Mouse (Mus musculus) forebrain, embryonic 10.5 days (tissue): ENCODE measurements around the gene Cacna1a. TPM values are rescaled to one million over a fixed set of nuclear protein-coding genes. Genes with fewer than 3 reads are reported as not detected.
A peak's percentile ranks its signal among the peaks of the same experiment; 100 is the strongest.

Experiments
- DNase-seq: peaks from one replicate; pipeline ENCODE4 v3.0.0-alpha.2; 2017; ENCODE audit warnings: low spot score; ENCODE audit errors: extremely low spot score
- H3K27ac ChIP-seq: fragments of 300-500 bp; sonication (generic); 2 replicates; pipeline ENCODE4 v1.5.1; 2016; ENCODE audit warnings: mild to moderate bottlenecking
- H3K27me3 ChIP-seq: fragments of 300-500 bp; sonication (generic); 2 replicates; pipeline ENCODE4 v1.6.1; 2016; ENCODE audit warnings: mild to moderate bottlenecking; ENCODE audit not compliant: poor library complexity, severe bottlenecking
- H3K36me3 ChIP-seq: fragments of 300-500 bp; sonication (generic); replicated peaks from 2 replicates; pipeline ENCODE4 v1.6.1; 2016; ENCODE audit warnings: mild to moderate bottlenecking, moderate library complexity
- H3K4me1 ChIP-seq: fragments of 300-500 bp; sonication (generic); 2 replicates; pipeline ENCODE4 v1.6.1; 2016
- H3K4me3 ChIP-seq: fragments of 300-500 bp; sonication (generic); 2 replicates; pipeline ENCODE4 v1.5.1; 2016; ENCODE audit warnings: mild to moderate bottlenecking, moderate library complexity
- H3K9me3 ChIP-seq: fragments of 300-500 bp; sonication (generic); 2 replicates; pipeline ENCODE4 v1.6.1; 2016; ENCODE audit warnings: mild to moderate bottlenecking, moderate library complexity
- WGBS: fragments of 180-500 bp; shearing (Covaris S2); methylation state at CpG from one replicate; pipeline ENCODE4 v1.1.7; 2016; 5-methylcytosine and 5-hydroxymethylcytosine counted together
- polyA plus RNA-seq: library from polyadenylated mRNA; unstranded; fragments of >200 nt; fragmentation: Nextera tagmentation; extraction: Ambion mirVana; gene quantifications from 2 replicates; pipeline ENCODE4 v1.2.1, GENCODE M21; 2016

The Cacna1a gene
- polyA plus RNA-seq, 1 experiment from 2014 or later = 7.4 TPM

- H3K27me3 ChIP-seq = no peaks in the 10 kb centered on the region
- DNase-seq = peak; percentile 86
- H3K4me1 ChIP-seq = peaks cover 58% of the 10 kb centered on the region
- no peaks in the 10 kb centered on the region for H3K9me3 ChIP-seq
- peak within 1 kb of the TSS; percentile 100 for H3K27ac ChIP-seq
- H3K4me3 ChIP-seq = peak within 1 kb of the TSS; percentile 99
- H3K36me3 ChIP-seq = peaks cover 51% of the 10 kb centered on the region
- WGBS = under 1% methylated on average over 37 of the region's 37 CpGs
Measured at GRCm38 (mm10) chr8:84687705-84688100, 299.5 kb downstream of the Cacna1a start, which contains the start of gene Nacc1. Nacc1 (minus strand) TSS chr8:84687862.

GRCm38 (mm10) chr8:84689091-84689915 lies 301.1 kb downstream of the Cacna1a start:
- under 1% methylated on average over 47 of the region's 47 CpGs for WGBS
- Histone ChIP-seq H3K27me3 (no peaks in the 10 kb centered on the region), H3K4me1 (peaks cover 52% of the 10 kb centered on the region), H3K4me3 (peak overlapping the region; percentile 99), H3K27ac (peak overlapping the region; percentile 86), H3K9me3 (no peaks in the 10 kb centered on the region), H3K36me3 (peaks cover 51% of the 10 kb centered on the region)
- peak; percentile 89 for DNase-seq

Other genes with a start within 250 kb of the Cacna1a start
- gene Cc2d1a, start 240.5 kb upstream of the Cacna1a start, polyA plus RNA-seq = 17.3 and 20.8 TPM in 2 replicates
- 1.9 and 2.4 TPM in 2 replicates for gene 4930432K21Rik, start 240.4 kb upstream of the Cacna1a start, polyA plus RNA-seq
- gene Nanos3, start 203.2 kb upstream of the Cacna1a start, polyA plus RNA-seq = 2.6 and 3.7 TPM in 2 replicates
- 28.6 and 31.4 TPM in 2 replicates for gene Zswim4, start 151.4 kb upstream of the Cacna1a start, polyA plus RNA-seq
- 386 and 390 TPM in 2 replicates for gene D8Ertd738e, start 138.7 kb upstream of the Cacna1a start, polyA plus RNA-seq
- gene Mri1, start 131.1 kb upstream of the Cacna1a start, polyA plus RNA-seq = 65.2 and 71.3 TPM in 2 replicates
- 21.6 and 23.5 TPM in 2 replicates for gene Ccdc130, start 118.1 kb upstream of the Cacna1a start, polyA plus RNA-seq